Mouse (Mus musculus): Measurements from ENCODE around the gene Tmem265.

The Tmem265 gene

GRCm38 (mm10) chr7:127561340-127561858 lies at the start of gene Tmem265:
Gene Tmem265 (plus strand): TSS chr7:127561390.
- DNase-seq, result peak; percentile 31 to 48

DNA sequence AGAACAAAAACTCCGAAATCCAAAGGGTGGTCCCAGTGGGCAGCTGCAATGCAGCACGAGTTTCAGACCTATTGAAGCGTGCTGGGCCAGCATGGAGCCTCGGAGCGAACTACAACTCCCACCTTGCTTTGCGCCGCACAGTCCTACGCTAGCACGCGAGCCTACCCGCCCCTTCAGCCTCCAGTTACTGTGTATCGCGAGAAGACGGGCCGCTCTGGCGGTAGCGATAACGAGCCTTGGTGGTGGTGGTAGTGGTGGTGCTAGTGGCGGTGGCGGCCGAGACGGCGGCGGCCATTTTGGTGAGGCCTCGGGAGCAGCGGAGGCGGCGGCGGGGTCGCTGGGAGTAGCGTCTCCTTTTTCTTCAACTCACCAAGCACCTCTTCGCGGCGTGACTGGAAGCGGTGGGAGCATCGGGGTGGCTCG lies 49.4 kb upstream of the Tmem265 start, which contains the start of gene Srcap:
TSS of gene Srcap (plus strand) at position 176 of the 423 bp plus-strand sequence.
- peak; percentile 98 to 99 for DNase-seq

DNA sequence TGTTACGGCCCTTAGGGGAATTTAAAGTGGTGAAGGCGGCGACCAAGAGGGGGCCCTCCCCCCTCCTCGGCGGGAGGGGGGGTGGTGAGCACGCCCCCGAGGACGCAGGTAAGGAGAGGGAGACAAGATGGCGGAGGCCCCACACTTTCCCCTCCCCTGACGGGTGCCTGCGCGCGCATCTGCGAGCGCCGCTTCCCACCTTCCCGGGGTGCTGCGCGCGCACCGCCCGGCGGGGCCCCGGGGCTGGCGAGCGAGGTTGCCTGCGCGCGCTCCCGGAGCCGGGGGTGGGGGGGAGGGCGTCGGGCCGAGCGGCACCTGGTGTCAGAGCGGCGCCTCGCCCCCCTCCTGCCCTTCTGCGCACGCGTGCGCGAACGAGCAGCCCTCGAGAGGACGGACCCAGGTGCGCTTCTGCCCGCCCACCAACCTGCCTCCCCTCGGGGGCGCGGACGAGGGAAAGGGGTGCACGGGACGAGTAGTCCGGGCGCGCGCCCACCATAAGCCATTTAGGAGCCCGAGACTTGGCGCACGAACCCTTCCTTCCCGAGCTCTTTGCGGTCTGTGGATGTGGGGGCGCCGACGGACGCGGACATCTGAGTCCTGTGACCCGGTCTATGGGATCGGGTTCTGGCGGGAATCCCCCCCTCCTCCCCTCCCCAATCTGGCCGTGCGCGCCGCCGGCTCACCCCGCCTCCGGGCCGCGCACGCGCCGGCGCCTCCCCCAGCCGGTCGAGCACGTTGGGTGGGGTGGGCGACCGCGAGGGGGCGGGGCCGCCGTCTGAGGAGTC lies 48.8 kb upstream of the Tmem265 start:
- DNase-seq, result peak; percentile 86 to 96

DNA sequence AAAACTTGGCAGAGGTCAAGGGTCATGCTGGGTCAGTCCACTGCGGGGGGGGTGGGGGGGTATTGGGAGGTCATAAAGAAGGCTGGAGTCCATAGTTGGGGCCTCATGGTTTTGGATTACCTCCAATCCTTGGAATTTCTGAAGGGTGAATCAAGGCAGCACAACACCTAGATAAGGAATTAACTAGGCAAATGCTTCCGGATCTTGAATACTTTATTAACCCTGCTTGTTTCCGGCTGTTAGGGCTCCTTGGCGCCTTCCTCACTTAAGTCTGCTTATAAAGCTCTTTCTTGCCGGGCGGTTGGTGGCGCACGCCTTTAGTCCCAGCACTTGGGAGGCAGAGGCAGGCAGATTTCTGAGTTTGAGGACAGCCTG lies 48.2 kb upstream of the Tmem265 start:
- DNase-seq, result peak in 1 of 2 experiments; percentile 69

GRCm38 (mm10) chr7:127513781-127514180 lies 47.4 kb upstream of the Tmem265 start:
- DNase-seq, result no peak

DNA sequence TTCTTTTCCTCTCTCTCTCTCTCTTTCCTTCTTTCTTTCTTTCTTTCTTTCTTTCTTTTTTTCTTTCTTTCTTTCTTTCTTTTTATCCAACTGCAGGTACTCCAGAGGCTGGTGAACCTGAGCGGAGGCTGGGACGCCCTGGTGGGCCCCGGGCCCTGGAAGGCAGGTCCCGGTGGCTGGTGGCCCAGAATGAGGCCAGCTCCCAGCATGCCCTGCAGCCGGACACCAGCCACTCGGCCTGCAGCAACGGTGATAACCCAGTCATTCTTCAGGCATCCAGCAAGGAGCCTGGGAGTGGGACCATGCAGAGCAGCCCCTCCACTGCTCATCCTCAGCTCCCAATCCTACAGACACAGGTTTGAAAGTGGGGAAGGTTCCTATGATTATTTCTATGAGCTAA lies 45.3 kb upstream of the Tmem265 start:
- DNase-seq, result no peak

DNA sequence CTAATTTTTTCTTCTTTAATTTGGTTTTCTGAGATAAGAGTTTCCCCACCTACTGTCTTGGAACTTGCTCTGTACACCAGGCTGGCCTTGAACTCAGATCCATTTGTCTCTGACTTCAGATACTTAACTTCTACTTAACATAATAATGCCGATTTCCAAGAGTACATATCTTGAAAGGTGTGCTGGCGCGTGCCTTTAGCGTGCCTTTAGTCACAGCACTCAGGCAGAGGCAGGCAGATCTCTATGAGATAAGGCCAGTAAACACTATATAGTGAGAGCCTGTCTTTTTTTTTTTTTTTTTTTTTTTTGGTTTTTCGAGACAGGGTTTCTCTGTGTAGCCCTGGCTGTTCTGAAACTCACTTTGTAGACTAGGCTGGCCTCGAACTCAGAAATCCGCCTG lies 44.8 kb upstream of the Tmem265 start:
- no peak for DNase-seq

DNA sequence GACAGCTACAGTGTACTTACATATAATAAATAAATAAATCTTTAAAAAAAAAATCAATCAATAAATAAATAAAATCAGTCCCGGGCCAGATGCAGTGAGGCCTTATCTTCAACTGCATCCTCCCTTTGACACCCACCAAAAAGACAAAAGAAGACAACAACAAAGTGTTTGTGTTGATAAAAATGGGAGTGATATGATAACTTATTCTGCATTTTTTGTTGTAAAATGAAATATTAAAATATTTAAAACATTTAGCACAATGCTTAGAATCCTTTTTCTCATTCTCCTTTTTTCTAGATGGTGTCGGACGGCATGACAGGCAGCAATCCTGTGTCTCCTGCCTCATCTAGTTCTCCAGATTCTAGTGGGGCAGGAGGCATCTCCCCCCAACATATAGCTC lies 41.9 kb upstream of the Tmem265 start, which contains the start of gene Gm42715:
TSS of gene Gm42715 (plus strand) at position 301 of the 400 bp plus-strand sequence.
- no peak for DNase-seq

DNA sequence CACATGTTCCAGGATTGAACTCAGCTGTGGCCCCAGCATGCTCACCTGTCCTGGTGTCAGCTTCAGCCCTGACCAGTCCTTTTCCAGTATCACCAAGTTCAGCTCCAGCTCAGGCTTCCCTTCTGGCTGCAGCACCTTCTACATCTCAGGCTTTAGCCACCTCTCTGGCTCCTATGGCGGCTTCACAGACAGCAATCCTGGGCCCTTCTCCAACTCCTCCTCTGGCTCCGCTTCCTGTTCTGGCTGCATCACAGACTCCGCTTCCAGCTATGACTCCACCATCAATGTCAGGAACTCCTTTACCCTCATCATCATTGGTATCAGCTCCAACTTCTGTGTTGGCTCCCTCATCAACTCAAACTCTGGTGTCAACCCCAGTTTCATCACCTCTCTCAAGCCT lies 19.5 kb upstream of the Tmem265 start:
- DNase-seq, result no peak

GRCm38 (mm10) chr7:127549116-127549835 lies 11.9 kb upstream of the Tmem265 start:
- peak in 1 of 2 experiments; percentile 42 for DNase-seq

DNA sequence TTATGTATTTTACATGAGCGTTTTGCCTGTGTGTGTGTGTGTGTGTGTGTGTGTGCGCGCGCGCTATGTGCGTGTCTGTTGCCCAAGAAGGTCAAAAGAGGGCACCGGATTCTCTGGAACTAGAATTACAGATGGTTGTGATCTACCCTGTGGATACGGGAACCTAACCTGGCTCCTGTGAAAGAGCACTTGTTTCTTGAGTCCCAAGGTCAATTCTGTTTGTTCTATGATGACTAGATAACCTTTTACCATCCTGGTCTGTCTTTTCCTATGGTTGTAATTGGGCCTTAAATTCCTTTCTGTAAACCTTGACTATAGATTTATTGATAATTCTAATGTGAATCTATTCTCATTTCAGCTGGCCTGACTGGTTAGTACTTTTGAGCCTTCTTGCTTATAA lies 9.6 kb upstream of the Tmem265 start:
- no peak for DNase-seq

DNA sequence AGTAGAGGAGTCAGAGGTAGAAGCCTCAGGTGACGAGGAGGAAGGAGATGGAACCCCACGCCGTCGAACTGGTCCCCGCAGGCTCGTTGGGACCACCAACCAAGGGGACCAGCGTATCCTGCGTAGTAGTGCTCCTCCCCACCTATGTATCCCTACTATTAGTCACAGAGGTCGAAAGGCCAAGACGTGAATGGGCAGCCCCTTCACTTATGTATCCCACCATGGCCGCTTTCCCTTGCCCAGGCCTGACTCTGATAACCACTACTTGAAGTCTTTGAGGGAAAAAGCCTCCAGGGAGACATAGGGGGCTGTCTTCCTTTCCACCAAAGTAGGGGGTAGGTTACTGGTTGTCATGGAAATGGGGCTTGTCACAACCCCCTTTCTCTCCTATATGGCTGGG lies 610 bp upstream of the Tmem265 start:
- no peak for DNase-seq

GRCm38 (mm10) chr7:127564381-127565150 lies 3.4 kb downstream of the Tmem265 start:
- peak; percentile 59 to 60 for DNase-seq

DNA sequence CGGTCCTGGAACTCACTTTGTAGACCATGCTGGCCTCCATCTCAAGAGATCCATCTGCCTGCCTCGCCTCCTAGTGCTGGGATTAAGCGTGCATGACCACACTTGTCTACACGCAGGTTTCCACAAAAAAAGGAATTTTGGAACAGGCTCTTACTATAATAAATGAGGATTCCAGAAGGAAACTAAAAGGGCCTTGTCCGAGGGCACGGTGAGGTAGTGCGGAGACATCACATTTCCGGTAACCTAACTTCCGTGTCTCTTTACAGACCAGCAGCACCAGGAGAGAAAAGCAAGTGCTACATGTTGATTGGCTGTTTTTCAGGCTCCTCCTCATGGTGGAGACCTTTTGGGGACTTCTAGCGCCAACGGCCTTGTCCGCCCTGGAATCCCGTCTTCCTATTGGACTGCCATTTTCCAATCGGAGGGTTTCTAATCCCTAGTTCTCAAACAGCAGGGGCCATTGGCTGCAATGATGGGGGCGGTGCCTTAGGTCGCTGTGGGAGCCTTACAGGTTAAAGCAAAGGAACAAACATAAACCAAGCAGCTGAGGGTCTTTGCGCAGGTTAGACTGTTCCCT lies 11.8 kb downstream of the Tmem265 start, which contains the start of gene Phkg2:
TSS of gene Phkg2 (plus strand) at position 446 of the 577 bp plus-strand sequence.
- DNase-seq, result peak; percentile 94 to 98

- DNase-seq, result no peak
These were observed 12.4 kb downstream of the Tmem265 start for GRCm38 (mm10) chr7:127573503-127574008.

DNA sequence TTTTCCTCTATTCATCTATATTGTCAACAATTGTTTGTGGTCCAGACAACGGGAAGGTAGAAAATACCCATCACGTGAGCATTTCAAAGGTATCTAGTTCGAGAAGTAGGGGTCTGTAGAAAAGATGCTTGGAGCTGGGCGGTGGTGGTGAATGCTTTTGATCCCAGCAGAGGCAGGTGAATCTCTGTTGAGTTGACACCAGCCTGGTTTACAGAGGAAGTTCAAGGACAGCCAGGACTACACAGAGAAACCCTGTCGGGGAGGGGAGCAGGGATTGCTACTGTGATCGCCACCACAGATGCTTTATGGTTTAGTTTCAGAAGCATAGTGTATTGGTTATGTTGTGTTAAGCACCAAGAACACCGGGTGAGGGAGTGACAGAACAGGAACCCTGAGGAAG lies 12.9 kb downstream of the Tmem265 start:
- DNase-seq, result no peak

DNA sequence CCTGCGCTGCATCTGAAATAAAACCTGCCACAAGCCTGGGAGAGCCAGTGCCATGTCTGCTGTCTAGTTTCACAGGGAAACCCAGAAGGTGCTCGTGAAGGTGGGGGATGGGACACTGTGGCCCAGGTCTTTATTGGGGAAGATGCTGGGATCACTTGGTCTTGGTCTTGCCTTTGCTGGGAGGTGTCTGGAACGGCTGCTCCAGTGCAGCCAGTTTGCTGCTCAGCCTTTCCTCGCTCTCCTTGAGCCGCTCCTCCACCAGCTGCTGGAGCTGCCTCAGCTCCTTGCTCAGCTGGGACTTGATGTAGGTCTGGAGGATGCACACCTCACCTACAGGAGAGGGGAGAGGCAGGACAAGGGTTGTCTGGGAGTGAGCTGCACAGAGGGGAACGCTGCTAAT lies 22.1 kb downstream of the Tmem265 start:
- DNase-seq, result peak in 1 of 2 experiments; percentile 33

- no peak for DNase-seq
These were observed 23.8 kb downstream of the Tmem265 start for GRCm38 (mm10) chr7:127585031-127585430.

GRCm38 (mm10) chr7:127586149-127586548 lies 25.0 kb downstream of the Tmem265 start:
- peak in 1 of 2 experiments; percentile 17 for DNase-seq

GRCm38 (mm10) chr7:127587196-127587595 lies 26.0 kb downstream of the Tmem265 start:
- peak in 1 of 2 experiments; percentile 30 for DNase-seq

DNA sequence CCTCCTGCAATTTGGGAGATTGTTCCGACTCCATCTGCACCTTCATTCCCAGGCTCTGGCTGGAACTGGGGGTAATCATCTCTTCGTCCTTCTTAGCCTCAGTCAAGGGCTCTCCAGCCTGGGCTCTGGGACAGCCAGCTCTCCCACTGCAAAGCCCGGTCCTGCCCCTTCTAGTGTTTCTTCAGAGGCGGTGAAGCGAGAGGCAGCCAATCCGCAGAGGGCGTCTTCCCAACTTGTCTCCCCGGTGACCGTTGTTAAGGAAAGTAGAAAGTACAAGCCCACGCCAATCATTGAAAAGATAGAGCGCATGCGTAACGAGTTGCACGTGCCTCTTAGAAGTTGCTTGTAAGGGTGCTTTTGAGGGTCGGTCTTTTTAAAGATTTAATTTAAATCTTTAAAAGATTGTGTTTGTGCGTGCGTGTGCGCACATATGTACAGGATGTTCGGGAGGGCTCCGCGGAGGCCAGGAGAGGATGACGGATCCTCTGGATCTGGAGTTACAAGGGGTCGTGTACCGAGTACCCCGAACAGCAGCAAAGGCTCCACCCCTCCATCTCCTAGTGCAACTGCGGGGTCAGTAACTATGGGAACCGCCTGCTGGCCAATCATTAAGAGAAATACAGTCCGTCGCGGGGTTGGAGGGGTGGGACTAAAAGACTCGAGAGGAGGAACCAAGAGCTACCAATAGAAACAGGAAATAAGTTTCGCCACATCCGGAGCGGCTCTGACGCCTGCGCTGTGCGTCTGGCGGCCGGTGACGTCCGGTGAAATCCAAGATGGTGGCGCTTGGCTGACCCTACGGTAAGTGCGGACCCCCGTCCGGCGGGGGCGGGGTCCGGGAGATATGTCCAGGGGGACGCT lies 27.1 kb downstream of the Tmem265 start, which contains the start of the genes Ccdc189 and Rnf40:
TSS of gene Ccdc189 (minus strand) at position 585 of the 861 bp plus-strand sequence.
TSS of gene Rnf40 (plus strand) at position 757 of the 861 bp plus-strand sequence.
- DNase-seq, result peak; percentile 97 to 98

Data from kidney, postnatal 25 days (tissue).